Mouse (Mus musculus): ENCODE measurements around the gene Ap2m1. TPM values are rescaled to one million over a fixed set of nuclear protein-coding genes. Genes with fewer than 3 reads are reported as not detected.

Ap2m1 gene
- total RNA-seq, 4 experiments from 2014 or later = 669 to 728 (median 710) TPM

- no peak for DNase-seq (ENCODE audit: low spot score in 2 of 2)
Measured at GRCm38 (mm10) chr16:20529375-20529774, 5.9 kb upstream of the Ap2m1 start.

DNA sequence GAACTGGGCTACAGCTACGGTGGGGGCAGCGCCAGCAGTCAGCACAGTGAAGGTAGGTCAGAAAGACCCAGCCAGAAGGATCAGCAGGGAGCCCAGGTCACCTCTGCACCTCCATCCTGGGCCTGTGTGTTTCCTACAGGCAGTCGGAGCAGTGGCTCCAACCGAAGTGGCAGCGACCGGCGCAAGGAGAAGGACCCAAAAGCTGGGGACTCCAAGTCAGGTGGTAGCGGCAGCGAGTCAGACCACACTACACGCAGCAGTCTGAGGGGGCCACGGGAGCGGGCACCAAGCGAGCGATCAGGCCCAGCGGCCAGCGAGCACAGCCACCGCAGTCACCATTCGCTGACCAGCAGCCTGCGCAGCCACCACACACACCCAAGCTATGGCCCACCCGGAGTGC lies 4.3 kb upstream of the Ap2m1 start:
- no peak for DNase-seq (ENCODE audit: low spot score in 2 of 2)

- DNase-seq (ENCODE audit: low spot score in 2 of 2) = no peak
Measured at GRCm38 (mm10) chr16:20534617-20535295, 522 bp upstream of the Ap2m1 start.

DNA sequence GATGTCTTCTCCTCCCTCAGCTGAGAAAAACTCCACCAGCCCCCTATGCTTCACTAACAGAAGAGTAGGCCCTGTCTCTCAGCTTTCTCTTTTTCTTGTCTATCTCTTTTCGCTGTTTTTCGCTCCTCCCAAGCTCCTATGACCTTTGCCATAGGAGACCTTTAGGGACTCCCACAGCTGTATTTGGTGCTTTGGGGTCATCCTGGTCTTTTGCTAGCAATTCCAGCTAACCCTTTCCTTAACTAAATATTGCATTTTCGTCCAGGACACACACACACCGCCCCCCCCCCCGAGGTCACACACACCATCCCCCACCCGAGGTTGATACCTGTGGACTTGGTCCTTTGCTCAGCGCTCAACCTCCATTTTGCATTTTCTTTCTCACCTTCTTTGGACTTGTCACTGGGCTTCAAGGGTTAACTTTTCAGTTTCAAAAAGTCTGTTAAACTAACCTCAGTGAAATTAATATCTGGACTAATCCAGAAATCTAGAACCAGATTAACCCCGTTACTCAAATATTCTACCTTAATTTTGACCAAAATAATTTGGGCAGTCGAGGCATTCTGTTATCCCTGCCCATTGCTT lies 895 bp downstream of the Ap2m1 start:
- no peak for DNase-seq (ENCODE audit: low spot score in 2 of 2)

DNA sequence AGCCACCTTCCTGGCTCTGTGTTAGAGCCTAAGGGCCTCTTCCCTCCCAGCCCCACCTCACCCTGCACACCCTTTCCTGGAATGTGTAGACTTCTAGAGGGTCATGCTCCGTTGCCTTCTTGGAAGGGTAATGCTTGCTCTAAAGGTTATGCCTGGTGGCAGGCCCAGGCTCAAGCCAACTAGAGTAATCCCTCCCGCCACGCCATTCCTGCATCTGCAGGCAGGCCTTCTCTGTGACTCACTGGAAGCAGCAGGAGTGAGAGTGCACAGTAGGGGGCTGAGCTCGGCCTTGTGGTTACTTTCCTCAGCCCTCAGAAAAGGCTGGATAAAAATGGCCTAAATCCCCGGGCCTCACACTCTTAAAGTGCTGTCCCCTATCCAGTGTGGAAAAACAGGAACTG lies 1.8 kb downstream of the Ap2m1 start:
- DNase-seq (ENCODE audit: low spot score in 2 of 2) = no peak

- DNase-seq (ENCODE audit: low spot score in 2 of 2) = no peak
Measured at GRCm38 (mm10) chr16:20537601-20538320, 2.5 kb downstream of the Ap2m1 start.

- DNase-seq (ENCODE audit: low spot score in 2 of 2) = no peak
Measured at GRCm38 (mm10) chr16:20539649-20540048, 4.4 kb downstream of the Ap2m1 start.

DNA sequence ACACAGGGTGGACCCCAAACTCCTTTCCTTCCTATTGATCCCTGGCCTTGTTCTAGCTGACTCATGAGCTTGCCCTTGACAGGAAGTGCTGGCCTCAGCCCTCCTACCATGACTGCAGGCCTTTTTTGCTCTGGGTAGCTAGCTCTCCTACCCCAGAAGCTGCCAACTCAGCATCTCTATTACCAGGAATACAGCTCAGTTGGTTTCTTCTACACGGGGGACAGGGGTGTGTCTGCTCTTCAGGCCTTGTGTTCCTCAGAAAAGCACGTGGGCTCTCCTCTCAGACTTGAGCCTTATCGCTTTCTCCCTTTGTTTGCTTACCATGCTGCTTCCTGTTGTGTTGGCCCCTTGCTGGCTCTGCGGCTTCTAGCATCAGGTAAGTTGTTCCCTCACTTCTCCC lies 5.2 kb downstream of the Ap2m1 start:
- DNase-seq (ENCODE audit: low spot score in 2 of 2) = no peak

DNA sequence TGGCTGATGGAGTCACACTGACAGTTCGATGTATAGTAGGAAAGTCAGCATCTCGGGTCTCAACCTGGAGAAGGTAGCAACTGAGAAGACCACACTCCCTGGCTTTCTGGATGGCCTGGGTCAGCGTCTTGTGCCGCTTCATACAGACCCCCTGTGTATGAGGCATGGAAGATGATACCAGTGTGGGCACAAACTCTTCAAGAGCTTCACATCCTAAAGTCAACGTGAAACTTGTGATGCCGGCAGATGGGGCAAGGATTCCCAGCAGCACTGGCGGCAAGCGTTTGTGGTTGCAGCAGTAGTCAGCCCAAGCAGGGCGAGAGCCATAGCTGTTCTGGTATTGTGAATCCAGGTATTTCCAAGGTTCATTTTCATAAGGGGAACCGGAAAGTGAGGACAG lies 10.4 kb downstream of the Ap2m1 start:
- no peak for DNase-seq (ENCODE audit: low spot score in 2 of 2)

- no peak for DNase-seq (ENCODE audit: low spot score in 2 of 2)
Measured at GRCm38 (mm10) chr16:20547423-20547822, 12.1 kb downstream of the Ap2m1 start.

GRCm38 (mm10) chr16:20548096-20548948 lies 13.0 kb downstream of the Ap2m1 start, which contains the start of gene Abcf3:
Abcf3 (plus strand) TSS chr16:20548577.
- peak; percentile 98 for DNase-seq (ENCODE audit: low spot score in 2 of 2)

DNA sequence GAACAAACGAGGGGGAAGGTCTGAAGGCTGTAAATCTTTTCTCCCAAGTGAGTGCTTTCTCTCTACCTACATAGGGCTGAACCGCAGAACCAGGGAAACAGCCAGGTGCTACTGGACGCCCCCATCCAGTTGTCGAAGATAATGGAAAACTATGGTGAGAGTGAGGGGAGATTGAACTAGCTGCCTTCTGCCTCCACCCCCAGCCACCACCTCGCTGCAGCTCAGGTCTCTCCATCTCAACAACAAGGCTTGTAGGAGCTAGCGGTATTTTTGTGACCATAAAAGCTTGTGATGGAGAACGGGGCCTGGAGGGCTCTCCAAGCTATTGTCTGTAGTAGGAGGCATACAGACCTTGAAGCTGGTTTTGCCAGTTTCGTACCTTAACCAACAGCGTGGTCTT lies 13.9 kb downstream of the Ap2m1 start:
- DNase-seq (ENCODE audit: low spot score in 2 of 2) = no peak

DNA sequence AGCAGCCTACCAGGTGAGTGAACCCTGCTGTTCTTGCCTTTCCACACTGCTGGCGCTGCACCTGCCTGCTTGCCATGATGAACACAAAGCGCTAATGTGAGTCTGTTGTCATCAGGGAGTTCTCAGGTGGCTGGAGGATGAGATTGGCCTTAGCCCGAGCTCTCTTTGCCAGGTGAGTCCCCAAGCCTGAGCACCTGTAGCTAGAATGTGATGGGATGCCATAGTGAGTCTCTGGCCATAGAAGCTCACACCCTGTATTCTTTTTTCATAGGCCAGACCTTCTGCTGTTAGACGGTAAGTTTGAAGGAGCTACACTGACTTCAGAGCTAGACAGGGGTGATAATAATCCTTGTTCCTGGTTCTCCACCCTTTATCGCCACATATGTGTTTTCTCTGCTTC lies 16.4 kb downstream of the Ap2m1 start:
- DNase-seq (ENCODE audit: low spot score in 2 of 2) = no peak

DNA sequence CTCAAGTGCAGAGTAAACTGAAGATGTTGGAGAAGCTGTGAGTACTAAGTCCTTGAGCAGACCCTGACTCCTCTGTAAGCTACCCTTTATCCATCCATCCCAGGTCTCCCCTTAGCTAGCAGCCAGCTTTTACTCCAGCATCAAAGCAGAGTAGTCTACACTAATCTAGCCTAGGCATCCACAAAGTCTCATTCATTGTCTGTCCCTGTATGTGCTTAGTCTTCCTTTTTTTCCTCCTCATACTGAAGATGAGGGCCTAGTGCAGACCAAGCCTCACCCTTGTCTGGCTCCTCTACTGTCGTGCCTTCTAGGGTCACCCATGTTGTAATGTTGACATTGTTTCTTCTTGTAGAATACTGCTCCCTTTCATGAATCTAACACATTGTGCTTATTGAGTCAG lies 17.3 kb downstream of the Ap2m1 start:
- DNase-seq (ENCODE audit: low spot score in 2 of 2) = no peak

DNA sequence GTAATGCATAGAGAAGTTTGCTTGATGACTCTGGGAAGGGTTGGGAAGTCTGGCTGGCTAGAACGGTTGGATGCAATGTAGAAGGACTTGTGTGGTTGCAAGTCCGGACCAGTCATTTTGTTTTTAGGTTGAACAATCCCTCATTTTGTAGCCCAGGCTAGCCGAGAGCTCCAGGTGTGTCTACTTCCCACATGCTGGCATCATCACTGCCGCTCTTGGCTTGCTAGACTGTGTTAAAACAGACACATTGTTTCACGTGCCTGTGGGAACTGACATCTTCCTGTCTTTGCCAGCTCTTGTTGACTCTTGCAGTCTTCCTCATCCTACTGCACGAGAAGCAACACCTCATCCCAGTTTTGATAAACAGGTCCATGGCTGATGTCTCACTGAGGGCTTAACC lies 19.7 kb downstream of the Ap2m1 start:
- DNase-seq (ENCODE audit: low spot score in 2 of 2) = no peak

DNA sequence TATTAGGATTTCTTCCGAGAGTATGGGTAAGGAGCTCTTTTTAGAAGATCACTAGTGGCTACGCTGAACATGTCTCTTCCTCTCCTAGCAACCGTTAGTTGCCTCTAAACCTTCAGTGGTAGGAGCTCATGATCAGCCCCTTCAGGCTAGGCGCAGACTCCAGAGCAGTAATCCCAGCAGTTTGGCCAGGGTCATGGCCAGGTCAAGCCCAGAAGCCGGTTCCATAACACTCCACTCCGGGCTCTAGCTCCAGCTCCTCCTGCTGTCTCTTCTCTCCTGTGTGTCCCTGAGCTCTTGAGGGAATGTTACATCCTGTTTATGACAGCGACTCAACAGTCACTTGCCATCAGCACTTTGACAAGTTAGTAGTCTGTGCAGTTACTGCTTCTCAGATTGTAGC lies 22.1 kb downstream of the Ap2m1 start:
- no peak for DNase-seq (ENCODE audit: low spot score in 2 of 2)

- no peak for DNase-seq (ENCODE audit: low spot score in 2 of 2)
Measured at GRCm38 (mm10) chr16:20565075-20565474, 29.8 kb downstream of the Ap2m1 start.

GRCm38 (mm10) chr16:20589366-20589938 lies 54.2 kb downstream of the Ap2m1 start, which contains the start of gene Vwa5b2:
Vwa5b2 (plus strand) TSS chr16:20589471.
- no peak for DNase-seq (ENCODE audit: low spot score in 2 of 2)

GRCm38 (mm10) chr16:20589939-20590679 lies 54.8 kb downstream of the Ap2m1 start:
- DNase-seq (ENCODE audit: low spot score in 2 of 2) = peak in 1 of 2 experiments; percentile 34

GRCm38 (mm10) chr16:20590680-20591038 lies 55.4 kb downstream of the Ap2m1 start:
- DNase-seq (ENCODE audit: low spot score in 2 of 2) = no peak

Measured in layer of hippocampus, adult 8-10 months (tissue).